ENCODE assay signal across 9 mouse cellular contexts in the genomic region with DNA sequence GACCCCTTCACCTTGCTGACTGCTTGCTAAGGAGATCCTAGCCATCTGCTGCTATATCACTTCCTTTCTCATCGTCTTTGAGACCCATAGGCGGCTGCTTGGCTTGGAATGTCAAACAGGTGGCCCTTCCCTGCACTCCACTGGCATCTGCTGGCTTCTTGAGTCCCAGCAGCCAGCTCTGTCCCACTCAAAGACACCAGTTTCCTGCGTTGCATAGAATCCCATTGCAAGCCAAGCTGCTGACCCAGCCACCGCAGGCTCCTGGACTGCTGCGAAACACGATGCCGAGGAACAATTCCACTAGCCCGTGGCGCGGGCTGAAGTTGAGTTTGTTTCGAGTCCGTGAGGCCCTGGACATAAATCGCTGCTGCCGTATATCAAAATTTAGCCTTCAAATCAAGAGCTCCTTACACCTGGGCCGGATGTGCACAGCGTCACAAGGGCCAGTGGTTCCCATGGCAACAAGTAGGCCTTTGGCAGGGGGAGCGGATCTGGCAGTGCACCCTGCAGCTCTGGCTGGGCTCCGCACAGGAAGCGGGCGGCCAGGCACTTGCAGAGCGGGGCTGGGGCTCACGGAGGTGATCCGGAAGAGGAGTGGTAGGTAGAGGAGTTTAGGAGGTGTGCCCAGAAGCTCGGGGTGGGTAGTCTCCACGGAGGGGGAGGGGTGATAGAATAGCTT. TPM values are rescaled to one million over a fixed set of nuclear protein-coding genes. Genes with fewer than 3 reads are reported as not detected.
DNase-seq lines count a peak whose midpoint lies in the region; ATAC-seq lines count a peak whose summit lies in the region.
"Had no signal": no experiment of that assay in that cellular context is flagged by ENCODE, and none has a peak within 500 bp of the region (broad histone marks: within the 10 kb centered on the region; RNA-seq: fewer than 3 reads in every experiment).

A gene (plus strand): TSS at position 476 of the 679 bp plus-strand sequence.

- H3K9ac ChIP-seq in forebrain, embryonic 14.5 days (ENCODE audit: low read length), result peak within 1 kb of the TSS; percentile 25
- peak within 1 kb of the TSS; percentile 9; the same call in 1 of the 2 replicates for H3K9ac ChIP-seq in liver, embryonic 13.5 days
- H3K9ac ChIP-seq in stomach, embryonic 15.5 days, result no peak within 1 kb of the TSS

- no peak within 1 kb of the TSS; the same call in 1 of the 2 replicates for H3K27ac ChIP-seq in forebrain, embryonic 14.5 days (ENCODE audit: low read depth, low read length)
- H3K27ac ChIP-seq in liver, embryonic 13.5 days, result no peak within 1 kb of the TSS; the same call in 1 of the 2 replicates
- peak within 1 kb of the TSS; percentile 54 for H3K27ac ChIP-seq in stomach, embryonic 15.5 days

- peak; percentile 80 for ATAC-seq in forebrain, embryonic 14.5 days
- peak; percentile 76 for ATAC-seq in liver, embryonic 13.5 days (ENCODE audit: low read depth)
- ATAC-seq in stomach, embryonic 15.5 days (ENCODE audit: insufficient read depth, low FRiP score, low read depth), result peak; percentile 94

- H3K4me1 ChIP-seq in forebrain, embryonic 14.5 days (ENCODE audit: control insufficient read depth, insufficient read depth, low read length), result peaks cover 9% of the 10 kb centered on the region; the same call in 1 of the 2 replicates
- H3K4me1 ChIP-seq in liver, embryonic 13.5 days (replicated peaks), result peaks cover 32% of the 10 kb centered on the region
- peaks cover 14% of the 10 kb centered on the region for H3K4me1 ChIP-seq in stomach, embryonic 15.5 days

- H3K4me2 ChIP-seq in forebrain, embryonic 14.5 days (ENCODE audit: low read length), result peak within 1 kb of the TSS; percentile 54
- peak within 1 kb of the TSS; percentile 56 for H3K4me2 ChIP-seq in liver, embryonic 13.5 days
- peak within 1 kb of the TSS; percentile 71 for H3K4me2 ChIP-seq in stomach, embryonic 15.5 days

- H3K4me3 ChIP-seq in forebrain, embryonic 14.5 days (ENCODE audit: low read depth, low read length), result peak within 1 kb of the TSS; percentile 22
- H3K4me3 ChIP-seq in liver, embryonic 13.5 days (replicated peaks), result peak within 1 kb of the TSS; percentile 35
- peak within 1 kb of the TSS; percentile 36 for H3K4me3 ChIP-seq in stomach, embryonic 15.5 days (replicated peaks)

- intact Hi-C loops in heart, postnatal 14 days (cut with DNase I), result loop anchor here (2.0 kb wide), 1 partner anchor 31 kb away; no protein-coding TSS in a partner anchor

- peak; percentile 88 to 91 for DNase-seq in B cell, adult 2 months
- peak; percentile 24 for DNase-seq in brain, embryonic 18.5 days (ENCODE audit: low read depth, low spot score)
- peak; percentile 71 for DNase-seq in forebrain, embryonic 14.5 days (ENCODE audit: low spot score)
- DNase-seq in heart, postnatal 14 days, result peak; percentile 77 to 84
- peak; percentile 85 to 90 for DNase-seq in kidney, postnatal 36 days
- peak; percentile 39 for DNase-seq in liver, embryonic 13.5 days
- DNase-seq in neural tube, embryonic 10.5 days (ENCODE audit: extremely low spot score, low spot score), result peak; percentile 75

- no peaks in the 10 kb centered on the region for H3K9me3 ChIP-seq in forebrain, embryonic 14.5 days (replicated peaks; ENCODE audit: control insufficient read depth, low read length)
- H3K9me3 ChIP-seq in liver, embryonic 13.5 days (replicated peaks), result no peaks in the 10 kb centered on the region
- no peaks in the 10 kb centered on the region for H3K9me3 ChIP-seq in stomach, embryonic 15.5 days
- H3K9me3 ChIP-seq: G1E had no signal

- no peaks in the 10 kb centered on the region for H3K27me3 ChIP-seq in forebrain, embryonic 14.5 days (replicated peaks; ENCODE audit: control insufficient read depth, insufficient read depth, low read length)
- H3K27me3 ChIP-seq in liver, embryonic 13.5 days, result peaks cover 45% of the 10 kb centered on the region
- H3K27me3 ChIP-seq in stomach, embryonic 15.5 days (replicated peaks), result no peaks in the 10 kb centered on the region

- 8% methylated on average over 24 of the region's 25 CpGs for WGBS in forebrain, embryonic 14.5 days
- WGBS in liver, embryonic 13.5 days (ENCODE audit: insufficient replicate concordance), result 6% methylated on average over 25 of the region's 25 CpGs
- 2% methylated on average over 25 of the region's 25 CpGs for WGBS in stomach, embryonic 15.5 days

- H3K36me3 ChIP-seq in forebrain, embryonic 14.5 days (ENCODE audit: control insufficient read depth, insufficient read depth, low read length), result no peaks in the 10 kb centered on the region
- H3K36me3 ChIP-seq in liver, embryonic 13.5 days, result no peaks in the 10 kb centered on the region
- H3K36me3 ChIP-seq in stomach, embryonic 15.5 days, result no peaks in the 10 kb centered on the region
- H3K36me3 ChIP-seq: G1E had no signal

RNA-seq across cellular contexts. Expression of the gene that starts here (rescaled TPM):
- 0.21 and 0.44 TPM in 2 replicates for polyA plus RNA-seq in forebrain, embryonic 14.5 days (2014; fragmentation: Nextera tagmentation; extraction: Ambion mirVana)
- total RNA-seq in heart, postnatal 14 days (2021), result under 1 TPM in 1 of 2 experiments, not detected in 1; 0.20 TPM
- 0.15 TPM in 1 of 2 replicates, not detected in the other for polyA plus RNA-seq in liver, embryonic 13.5 days (2015; fragmentation: Nextera tagmentation; extraction: Ambion mirVana)
- polyA plus RNA-seq in stomach, embryonic 15.5 days (2015; fragmentation: Nextera tagmentation; extraction: Ambion mirVana), result 0.09 and 0.26 TPM in 2 replicates
- total RNA-seq: G1E had no signal
- polyA plus RNA-seq: G1E had no signal

Comparison
In these comparisons a context has a peak if more than half of its experiments do, and no peak if none do; other contexts are left out.
1. Peak in DNase-seq, ATAC-seq, H3K4me3 ChIP-seq, H3K9ac ChIP-seq and H3K4me2 ChIP-seq in forebrain, embryonic 14.5 days; RNA of the gene not detected or under 1 TPM.
2. Peak in DNase-seq in heart, postnatal 14 days; RNA of the gene not detected or under 1 TPM.
3. Peak in DNase-seq, ATAC-seq, H3K4me3 ChIP-seq, H3K9ac ChIP-seq and H3K4me2 ChIP-seq in liver, embryonic 13.5 days; RNA of the gene not detected or under 1 TPM.
4. Peak in ATAC-seq, H3K4me3 ChIP-seq, H3K27ac ChIP-seq and H3K4me2 ChIP-seq in stomach, embryonic 15.5 days; RNA of the gene not detected or under 1 TPM.
5. DNase-seq: peak in every context shown above with its lines; median percentile 90 in B cell, adult 2 months; 88 in kidney, postnatal 36 days; 80 in heart, postnatal 14 days; 75 in neural tube, embryonic 10.5 days; 71 in forebrain, embryonic 14.5 days; 39 in liver, embryonic 13.5 days; 24 in brain, embryonic 18.5 days.